Mouse (Mus musculus) hindbrain, embryonic 10.5 days (tissue): ENCODE results near the gene Pdk1. TPM values are rescaled to one million over a fixed set of nuclear protein-coding genes. Genes with fewer than 3 reads are reported as not detected.
"Not testable (repeated sequence)": the region's sequence is repeated elsewhere in the genome, so short reads cannot be mapped to it uniquely, and the experiment has no call there.

ENCODE experiments used
- DNase-seq: peaks from one replicate; pipeline ENCODE4 v3.0.0-alpha.2; 2017; ENCODE audit warnings: low spot score
- H3K27ac ChIP-seq: fragments of 300-500 bp; sonication (generic); 2 replicates; pipeline ENCODE4 v1.5.1; 2016; ENCODE audit warnings: mild to moderate bottlenecking, moderate library complexity
- H3K27me3 ChIP-seq: fragments of 300-500 bp; sonication (generic); 2 replicates; pipeline ENCODE4 v1.6.1; 2016; ENCODE audit warnings: mild to moderate bottlenecking; ENCODE audit not compliant: poor library complexity, insufficient read depth, severe bottlenecking
- H3K36me3 ChIP-seq: fragments of 300-500 bp; sonication (generic); 2 replicates; pipeline ENCODE4 v1.6.1; 2016; ENCODE audit warnings: mild to moderate bottlenecking, moderate library complexity
- H3K4me1 ChIP-seq: fragments of 300-500 bp; sonication (generic); replicated peaks from 2 replicates; pipeline ENCODE4 v1.6.1; 2016; ENCODE audit warnings: mild to moderate bottlenecking
- H3K4me3 ChIP-seq: fragments of 300-500 bp; sonication (generic); 2 replicates; pipeline ENCODE4 v1.5.1; 2016; ENCODE audit warnings: mild to moderate bottlenecking, moderate library complexity
- H3K9me3 ChIP-seq: fragments of 300-500 bp; sonication (generic); 2 replicates; pipeline ENCODE4 v1.6.1; 2016; ENCODE audit warnings: mild to moderate bottlenecking, moderate library complexity
- WGBS: fragments of 180-500 bp; shearing (Covaris S2); methylation state at CpG from one replicate; pipeline ENCODE4 v1.1.7; 2016; 5-methylcytosine and 5-hydroxymethylcytosine counted together
- polyA plus RNA-seq: library from polyadenylated mRNA; unstranded; fragments of >200 nt; fragmentation: Nextera tagmentation; extraction: Ambion mirVana; gene quantifications from 2 replicates; pipeline ENCODE4 v1.2.1, GENCODE M21; 2016

Gene Pdk1
- polyA plus RNA-seq, 1 experiment from 2014 or later = 34.5 TPM

GRCm38 (mm10) chr2:71878441-71878840 is 5.4 kb downstream of the Pdk1 start:
- no peak for DNase-seq
- H3K36me3 ChIP-seq = peaks cover 46% of the 10 kb centered on the region
- no peaks in the 10 kb centered on the region for H3K27me3 ChIP-seq
- no peak overlapping the region for H3K4me3 ChIP-seq
- WGBS = 76% methylated on average over 2 of the region's 2 CpGs
- no peak overlapping the region for H3K27ac ChIP-seq
- H3K4me1 ChIP-seq = peaks cover 21% of the 10 kb centered on the region
- H3K9me3 ChIP-seq = no peaks in the 10 kb centered on the region

- DNase-seq = no peak
- no peak overlapping the region for H3K27ac ChIP-seq
- H3K36me3 ChIP-seq = peaks cover 51% of the 10 kb centered on the region
- no peaks in the 10 kb centered on the region for H3K27me3 ChIP-seq
- H3K4me1 ChIP-seq = peaks cover 16% of the 10 kb centered on the region
- H3K4me3 ChIP-seq = no peak overlapping the region
- no peaks in the 10 kb centered on the region for H3K9me3 ChIP-seq
Observed at GRCm38 (mm10) chr2:71878943-71879342, 5.9 kb downstream of the Pdk1 start.

GRCm38 (mm10) chr2:71882914-71883651 is 10.1 kb downstream of the Pdk1 start:
- no peak for DNase-seq
- 87% methylated on average over 19 of the region's 19 CpGs for WGBS
- no peaks in the 10 kb centered on the region for H3K27me3 ChIP-seq

GRCm38 (mm10) chr2:71887269-71887668 is 14.2 kb downstream of the Pdk1 start:
- Histone ChIP-seq H3K9me3 (no peaks in the 10 kb centered on the region), H3K4me1 (no peaks in the 10 kb centered on the region), H3K4me3 (no peak overlapping the region), H3K27ac (no peak overlapping the region), H3K36me3 (peaks cover 93% of the 10 kb centered on the region), H3K27me3 (no peaks in the 10 kb centered on the region)
- 94% methylated on average over 4 of the region's 4 CpGs for WGBS
- no peak for DNase-seq

More at GRCm38 (mm10) chr2:71882914-71883651, 10.1 kb downstream of the Pdk1 start:
- H3K4me3 ChIP-seq = no peak overlapping the region
- no peaks in the 10 kb centered on the region for H3K9me3 ChIP-seq
- H3K36me3 ChIP-seq = peaks cover 85% of the 10 kb centered on the region
- no peak overlapping the region for H3K27ac ChIP-seq
- H3K4me1 ChIP-seq = no peaks in the 10 kb centered on the region

- 80% methylated on average over 4 of the region's 4 CpGs for WGBS
- no peak overlapping the region for H3K27ac ChIP-seq
- H3K9me3 ChIP-seq = no peaks in the 10 kb centered on the region
- H3K4me3 ChIP-seq = no peak overlapping the region
- DNase-seq = no peak
- H3K4me1 ChIP-seq = no peaks in the 10 kb centered on the region
- H3K36me3 ChIP-seq = peaks cover 93% of the 10 kb centered on the region
- H3K27me3 ChIP-seq = no peaks in the 10 kb centered on the region
Observed at GRCm38 (mm10) chr2:71888437-71888836, 15.4 kb downstream of the Pdk1 start.

GRCm38 (mm10) chr2:71891536-71891935 is 18.5 kb downstream of the Pdk1 start:
- DNase-seq = no peak
- no peak overlapping the region for H3K27ac ChIP-seq
- H3K9me3 ChIP-seq = no peaks in the 10 kb centered on the region
- 93% methylated on average over 2 of the region's 2 CpGs for WGBS
- H3K27me3 ChIP-seq = no peaks in the 10 kb centered on the region
- H3K4me3 ChIP-seq = no peak overlapping the region
- H3K36me3 ChIP-seq = peaks cover 91% of the 10 kb centered on the region
- H3K4me1 ChIP-seq = no peaks in the 10 kb centered on the region

GRCm38 (mm10) chr2:71892741-71893349 is 19.8 kb downstream of the Pdk1 start:
- Histone ChIP-seq H3K9me3 (no peaks in the 10 kb centered on the region), H3K4me1 (peaks cover 3% of the 10 kb centered on the region; the same call in 1 of the 2 replicates), H3K4me3 (no peak overlapping the region), H3K27me3 (no peaks in the 10 kb centered on the region), H3K36me3 (peaks cover 83% of the 10 kb centered on the region), H3K27ac (no peak overlapping the region)
- DNase-seq = no peak
- WGBS = 91% methylated on average over 7 of the region's 7 CpGs

- no peak overlapping the region for H3K27ac ChIP-seq
- H3K36me3 ChIP-seq = peaks cover 68% of the 10 kb centered on the region
- H3K4me3 ChIP-seq = no peak overlapping the region
Observed at GRCm38 (mm10) chr2:71895596-71896286, 22.7 kb downstream of the Pdk1 start.

GRCm38 (mm10) chr2:71897420-71897819 is 24.4 kb downstream of the Pdk1 start:
- no peak for DNase-seq
- H3K36me3 ChIP-seq = peaks cover 64% of the 10 kb centered on the region
- H3K4me3 ChIP-seq = no peak overlapping the region
- peaks cover 3% of the 10 kb centered on the region; the same call in 1 of the 2 replicates for H3K4me1 ChIP-seq
- no peaks in the 10 kb centered on the region for H3K9me3 ChIP-seq
- H3K27ac ChIP-seq = no peak overlapping the region
- H3K27me3 ChIP-seq = no peaks in the 10 kb centered on the region
- 78% methylated on average over 12 of the region's 12 CpGs for WGBS

More at GRCm38 (mm10) chr2:71895596-71896286, 22.7 kb downstream of the Pdk1 start:
- Histone ChIP-seq H3K27me3 (no peaks in the 10 kb centered on the region), H3K9me3 (no peaks in the 10 kb centered on the region), H3K4me1 (peaks cover 3% of the 10 kb centered on the region; the same call in 1 of the 2 replicates)
- 95% methylated on average over 13 of the region's 13 CpGs for WGBS
- DNase-seq = no peak

GRCm38 (mm10) chr2:71898335-71898856 is 25.4 kb downstream of the Pdk1 start:
- Histone ChIP-seq H3K4me3 (no peak overlapping the region), H3K4me1 (peaks cover 3% of the 10 kb centered on the region; the same call in 1 of the 2 replicates), H3K9me3 (no peaks in the 10 kb centered on the region), H3K27me3 (no peaks in the 10 kb centered on the region), H3K36me3 (peaks cover 54% of the 10 kb centered on the region), H3K27ac (no peak overlapping the region)
- 60% methylated on average over 8 of the region's 8 CpGs for WGBS
- DNase-seq = peak; percentile 11

GRCm38 (mm10) chr2:71899886-71900285 is 26.9 kb downstream of the Pdk1 start:
- no peak for DNase-seq
- Histone ChIP-seq H3K9me3 (no peaks in the 10 kb centered on the region), H3K27ac (no peak overlapping the region), H3K27me3 (no peaks in the 10 kb centered on the region), H3K36me3 (peaks cover 42% of the 10 kb centered on the region), H3K4me1 (peaks cover 3% of the 10 kb centered on the region; the same call in 1 of the 2 replicates), H3K4me3 (no peak overlapping the region)
- WGBS = 84% methylated on average over 15 of the region's 15 CpGs

- Histone ChIP-seq H3K4me3 (no peak overlapping the region), H3K9me3 (no peaks in the 10 kb centered on the region), H3K27ac (no peak overlapping the region), H3K4me1 (no peaks in the 10 kb centered on the region), H3K36me3 (peaks cover 18% of the 10 kb centered on the region), H3K27me3 (no peaks in the 10 kb centered on the region)
- no peak for DNase-seq
- 95% methylated on average over 7 of the region's 7 CpGs for WGBS
Observed at GRCm38 (mm10) chr2:71905154-71905553, 32.1 kb downstream of the Pdk1 start.

GRCm38 (mm10) chr2:71906356-71906755 is 33.3 kb downstream of the Pdk1 start:
- not testable (repeated sequence) for H3K4me1 ChIP-seq, H3K27ac ChIP-seq, H3K9me3 ChIP-seq, H3K36me3 ChIP-seq, H3K27me3 ChIP-seq, DNase-seq, H3K4me3 ChIP-seq
- WGBS = 93% methylated on average over 8 of the region's 8 CpGs
